In the genomic region with DNA sequence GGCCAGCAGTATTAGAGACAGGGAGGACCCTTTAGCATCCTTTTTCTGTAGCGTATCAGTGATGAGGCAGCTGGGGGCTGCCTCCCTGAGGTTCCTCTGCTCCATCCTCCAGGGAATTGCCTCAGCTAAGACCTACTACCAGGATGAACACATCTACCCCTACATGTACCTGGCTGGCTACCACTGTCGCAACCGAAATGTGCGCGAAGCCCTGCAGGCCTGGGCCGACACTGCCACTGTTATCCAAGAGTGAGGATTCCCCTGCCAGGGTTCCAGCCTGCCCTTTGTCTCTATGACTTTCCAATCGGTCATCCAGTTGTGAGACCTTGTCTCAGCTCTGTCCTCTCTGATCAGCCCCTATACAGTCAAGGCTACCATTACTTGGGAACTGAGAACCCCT, we compare ENCODE assay signal across 18 mouse cellular contexts.
"Had no signal": no experiment of that assay in that cellular context is flagged by ENCODE, and none has a peak within 500 bp of the region (broad histone marks: within the 10 kb centered on the region; RNA-seq: fewer than 3 reads in every experiment).

No protein-coding gene starts in this region.

- H3K4me2 ChIP-seq: liver, embryonic 13.5 days; neural tube, embryonic 12.5 days; neural tube, embryonic 15.5 days had no signal

- H3K27me3 ChIP-seq: liver, embryonic 13.5 days; neural tube, embryonic 12.5 days; neural tube, embryonic 15.5 days had no signal

- H3K9ac ChIP-seq: liver, embryonic 13.5 days; neural tube, embryonic 12.5 days had no signal

- H3K27ac ChIP-seq: kidney, postnatal 0 days; layer of hippocampus, adult 2 months; liver, embryonic 13.5 days; neural tube, embryonic 12.5 days; neural tube, embryonic 15.5 days; stomach, postnatal 0 days had no signal

- H3K9me3 ChIP-seq: liver, embryonic 13.5 days; neural tube, embryonic 12.5 days; neural tube, embryonic 15.5 days had no signal

- DNase-seq: kidney, adult 2 months; layer of hippocampus, adult 9-11 months; liver, embryonic 13.5 days; lung, adult 2 months; lung, postnatal 14 days; lung, postnatal 4 days; midbrain, embryonic 14.5 days; right cerebral cortex, adult 18-20 months; right cerebral cortex, postnatal 14 days; right cerebral cortex, postnatal 4 days; thymus, adult 2 months; thymus, postnatal 14 days; thymus, postnatal 4 days had no signal

- H3K4me3 ChIP-seq: layer of hippocampus, adult 2 months; liver, embryonic 13.5 days; neural tube, embryonic 12.5 days; neural tube, embryonic 15.5 days had no signal
